Mouse (Mus musculus) heart, embryonic 16.5 days (tissue): Measurements from ENCODE around the gene Ntng1. TPM values are rescaled to one million over a fixed set of nuclear protein-coding genes. Genes with fewer than 3 reads are reported as not detected.
A peak's percentile ranks its signal among the peaks of the same experiment; 100 is the strongest.

Source experiments
- ATAC-seq: fragments of 200-750 bp; cut with Nextera tagmentation; replicated peaks from 2 replicates; pipeline ENCODE4 v1.8.0; 2017; ENCODE audit warnings: moderate number of reproducible peaks; ENCODE audit not compliant: insufficient read depth, low FRiP score; ENCODE audit errors: extremely low read depth
- H3K27ac ChIP-seq: fragments of 300-500 bp; sonication (generic); 2 replicates; pipeline ENCODE4 v1.5.1; 2014; ENCODE audit warnings: mild to moderate bottlenecking, low read length, control low read depth, moderate library complexity
- H3K27me3 ChIP-seq: fragments of 300-500 bp; sonication (generic); 2 replicates; pipeline ENCODE4 v1.6.1; 2014; ENCODE audit warnings: low read length, mixed read lengths; ENCODE audit not compliant: control insufficient read depth, insufficient read depth
- H3K36me3 ChIP-seq: fragments of 300-500 bp; sonication (generic); 2 replicates; pipeline ENCODE4 v1.6.1; 2014; ENCODE audit not compliant: control insufficient read depth, insufficient read depth
- H3K4me1 ChIP-seq: fragments of 300-500 bp; sonication (generic); 2 replicates; pipeline ENCODE4 v1.6.1; 2014; ENCODE audit warnings: low read length, mixed read lengths; ENCODE audit not compliant: control insufficient read depth, insufficient read depth
- H3K4me2 ChIP-seq: fragments of 300-500 bp; sonication (generic); 2 replicates; pipeline ENCODE4 v1.6.1; 2014; ENCODE audit warnings: low read depth, mild to moderate bottlenecking, control low read depth, low read length
- H3K4me3 ChIP-seq: fragments of 300-500 bp; sonication (generic); 2 replicates; pipeline ENCODE4 v1.5.1; 2014; ENCODE audit warnings: mild to moderate bottlenecking, control low read depth, low read length
- H3K9ac ChIP-seq: fragments of 300-500 bp; sonication (generic); 2 replicates; pipeline ENCODE4 v1.6.1; 2014; ENCODE audit warnings: low read length, control low read depth
- H3K9me3 ChIP-seq: fragments of 300-500 bp; sonication (generic); replicated peaks from 2 replicates; pipeline ENCODE4 v1.6.1; 2016; ENCODE audit warnings: low read length; ENCODE audit not compliant: control insufficient read depth
- WGBS: fragments of 180-500 bp; shearing (Covaris S2); extraction: QIAGEN DNeasy Blood & Tissue Kit; methylation state at CpG from one replicate; pipeline ENCODE4 v1.1.7; 2014; 5-methylcytosine and 5-hydroxymethylcytosine counted together
- polyA plus RNA-seq: library from polyadenylated mRNA; unstranded; fragments of >200 nt; fragmentation: Nextera tagmentation; extraction: Ambion mirVana; gene quantifications from 2 replicates; pipeline ENCODE4 v1.2.1, GENCODE M21; 2015

Gene Ntng1
- polyA plus RNA-seq, 1 experiment from 2014 or later = 0.20 TPM

DNA sequence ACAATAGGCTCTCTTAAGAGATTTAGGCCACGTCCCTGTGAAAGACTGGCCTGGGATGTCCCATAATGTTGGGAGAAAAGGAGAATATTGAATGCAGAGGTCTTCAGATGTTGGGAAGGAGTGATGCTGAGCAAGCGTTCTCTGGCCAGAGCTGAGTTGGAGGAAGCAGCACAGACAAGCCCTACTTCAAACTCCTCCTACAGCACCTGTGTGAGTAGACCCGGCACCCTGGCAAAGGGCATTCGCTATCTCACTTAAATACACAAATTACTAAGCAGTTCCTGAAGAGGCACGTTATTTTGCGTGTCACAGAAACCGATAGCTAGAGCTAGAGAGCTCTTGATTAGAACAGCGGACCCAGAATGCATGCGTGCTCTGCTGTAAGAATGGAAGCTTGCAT is 10.7 kb downstream of the Ntng1 start:
- H3K4me2 ChIP-seq = no peak overlapping the region
- no peaks in the 10 kb centered on the region for H3K4me1 ChIP-seq
- H3K27me3 ChIP-seq = no peaks in the 10 kb centered on the region
- H3K27ac ChIP-seq = no peak overlapping the region
- no peak overlapping the region for H3K4me3 ChIP-seq
- 70% methylated on average over 9 of the region's 9 CpGs for WGBS
- ATAC-seq = no peak
- H3K9ac ChIP-seq = no peak overlapping the region
- H3K9me3 ChIP-seq = no peaks in the 10 kb centered on the region
- H3K36me3 ChIP-seq = no peaks in the 10 kb centered on the region

DNA sequence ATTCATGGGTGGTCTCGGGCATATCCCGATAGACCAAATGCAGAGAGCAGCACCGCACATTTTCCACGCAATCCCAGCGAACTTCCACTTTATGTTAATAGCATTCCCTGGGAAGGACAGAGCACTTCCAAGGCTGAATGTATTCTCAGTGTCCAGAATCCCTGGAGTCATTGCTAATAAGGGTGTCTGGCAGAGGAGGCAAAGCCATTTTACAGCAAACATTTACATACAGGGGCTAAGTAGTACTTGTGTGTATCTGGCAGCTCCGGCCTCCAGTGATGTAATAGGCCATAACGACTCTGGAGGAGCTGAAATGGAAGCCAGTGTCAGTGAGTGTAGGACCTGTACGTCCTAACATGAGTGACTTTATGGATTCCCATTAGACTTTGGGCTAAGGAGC is 11.5 kb downstream of the Ntng1 start:
- H3K9ac ChIP-seq = no peak overlapping the region
- no peak overlapping the region for H3K4me2 ChIP-seq
- WGBS = 81% methylated on average over 8 of the region's 8 CpGs
- H3K36me3 ChIP-seq = no peaks in the 10 kb centered on the region
- H3K9me3 ChIP-seq = no peaks in the 10 kb centered on the region
- no peaks in the 10 kb centered on the region for H3K27me3 ChIP-seq
- no peak overlapping the region for H3K4me3 ChIP-seq
- no peaks in the 10 kb centered on the region for H3K4me1 ChIP-seq
- H3K27ac ChIP-seq = no peak overlapping the region
- ATAC-seq = no peak

DNA sequence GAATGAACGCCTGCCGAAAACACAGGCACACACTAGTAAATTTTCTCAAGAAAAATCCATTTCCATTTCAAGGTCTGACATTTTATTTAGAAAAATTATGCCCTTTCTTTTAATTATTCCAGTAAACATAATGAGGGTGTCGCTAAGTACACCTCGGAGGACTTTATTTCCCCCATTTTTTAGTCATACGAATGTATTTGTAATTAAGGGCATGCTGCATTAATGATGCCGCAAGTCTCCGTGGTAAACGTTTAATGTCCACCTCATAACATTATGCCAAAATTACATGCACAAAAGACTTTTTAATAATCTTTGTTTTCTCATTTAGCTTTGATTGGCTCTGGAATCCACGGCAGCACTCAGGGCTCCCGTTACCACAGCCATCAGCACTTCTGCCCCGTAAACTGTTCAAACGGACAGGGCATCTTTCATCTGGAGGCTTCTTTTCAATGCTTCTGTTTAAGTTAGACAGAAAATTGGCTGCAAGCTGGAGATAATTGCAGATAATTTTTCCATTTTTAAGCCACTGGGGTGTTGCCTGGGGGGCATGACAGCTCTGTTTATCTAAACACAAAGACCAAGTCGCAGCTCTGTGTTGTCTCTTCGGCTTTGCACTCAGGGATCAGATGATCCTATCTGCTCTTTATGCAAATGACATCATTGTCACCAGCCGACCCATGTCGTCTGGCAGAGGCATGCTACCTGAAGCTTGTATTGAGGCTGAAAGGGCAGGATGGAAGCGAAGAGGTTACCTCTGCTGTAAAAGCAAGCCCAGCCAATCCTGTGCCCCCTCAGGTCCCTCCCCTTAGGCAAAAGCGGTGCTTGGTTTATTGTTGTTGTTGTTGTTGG is 12.5 kb downstream of the Ntng1 start:
- H3K9ac ChIP-seq = no peak overlapping the region
- 53% methylated on average over 18 of the region's 18 CpGs for WGBS
- H3K27ac ChIP-seq = no peak overlapping the region
- H3K9me3 ChIP-seq = no peaks in the 10 kb centered on the region
- H3K4me2 ChIP-seq = peak overlapping the region; percentile 18; the same call in 1 of the 2 replicates
- H3K4me3 ChIP-seq = no peak overlapping the region
- no peak for ATAC-seq
- H3K4me1 ChIP-seq = no peaks in the 10 kb centered on the region
- no peaks in the 10 kb centered on the region for H3K27me3 ChIP-seq
- H3K36me3 ChIP-seq = no peaks in the 10 kb centered on the region

DNA sequence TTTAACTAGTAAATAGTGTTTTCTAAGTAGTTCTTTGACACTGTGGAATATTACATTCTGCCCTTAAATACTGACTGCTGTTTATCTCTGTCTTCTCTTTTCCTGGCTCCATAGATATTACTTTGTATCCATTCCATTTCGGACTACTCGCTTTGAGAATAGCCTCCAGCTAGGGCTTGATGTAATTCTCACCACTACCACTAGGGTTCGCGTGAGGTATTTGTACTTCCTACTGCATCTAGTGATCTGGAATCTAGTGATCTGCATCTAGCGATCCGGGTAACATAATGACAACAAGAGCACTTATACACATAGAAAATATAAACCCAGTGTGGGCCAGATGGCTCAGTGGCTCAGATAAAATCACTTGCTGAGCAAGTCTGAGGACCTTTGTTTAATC is 14.2 kb downstream of the Ntng1 start:
- Histone ChIP-seq H3K27me3 (no peaks in the 10 kb centered on the region), H3K4me1 (no peaks in the 10 kb centered on the region), H3K36me3 (no peaks in the 10 kb centered on the region), H3K4me2 (no peak overlapping the region), H3K9ac (no peak overlapping the region), H3K27ac (no peak overlapping the region), H3K4me3 (no peak overlapping the region), H3K9me3 (no peaks in the 10 kb centered on the region)
- WGBS = 54% methylated on average over 6 of the region's 6 CpGs
- no peak for ATAC-seq

DNA sequence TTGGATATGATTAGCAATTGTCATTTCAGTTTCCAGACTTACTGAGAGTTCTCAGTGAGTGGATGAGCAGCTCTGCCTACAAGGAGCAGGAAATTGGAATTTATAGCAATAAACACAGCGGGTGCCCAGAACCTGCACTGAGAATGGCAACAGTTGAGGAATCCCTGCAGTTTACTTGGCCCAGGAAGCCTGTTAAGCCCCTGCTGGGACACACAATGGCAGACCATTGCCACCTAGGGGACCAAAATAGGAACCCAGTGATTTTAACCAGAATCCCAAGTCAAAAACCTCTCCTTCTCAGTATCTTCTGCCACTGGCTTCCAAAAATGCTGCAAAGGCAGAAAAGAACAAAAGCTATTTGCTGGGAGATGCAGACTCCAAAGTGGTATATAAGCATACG is 37.8 kb downstream of the Ntng1 start:
- no peak for ATAC-seq
- no peak overlapping the region for H3K27ac ChIP-seq
- H3K27me3 ChIP-seq = no peaks in the 10 kb centered on the region
- no peak overlapping the region for H3K9ac ChIP-seq
- H3K4me3 ChIP-seq = no peak overlapping the region
- no peaks in the 10 kb centered on the region for H3K36me3 ChIP-seq
- WGBS = 34% methylated on average over 2 of the region's 2 CpGs
- no peaks in the 10 kb centered on the region for H3K9me3 ChIP-seq
- no peak overlapping the region for H3K4me2 ChIP-seq
- H3K4me1 ChIP-seq = no peaks in the 10 kb centered on the region

DNA sequence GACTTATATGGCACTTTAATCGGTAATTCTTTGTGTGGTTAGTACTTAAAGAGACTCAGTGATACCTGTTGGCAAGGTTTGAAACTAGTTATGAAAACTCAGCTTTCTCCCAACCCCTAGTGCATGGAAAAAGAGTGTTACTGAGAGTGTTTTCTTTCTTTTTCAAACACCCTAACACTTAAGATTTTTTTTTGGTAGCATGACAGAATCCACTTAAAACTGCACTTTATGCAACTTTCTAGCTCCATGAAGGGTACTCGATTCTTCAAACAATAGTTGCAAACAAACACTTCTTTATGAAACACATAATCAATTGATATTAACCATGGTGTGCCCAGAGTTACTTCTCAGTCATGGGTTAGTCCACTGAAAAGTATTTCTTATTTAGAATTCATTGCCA is 49.4 kb downstream of the Ntng1 start:
- H3K4me2 ChIP-seq = no peak overlapping the region
- H3K4me3 ChIP-seq = no peak overlapping the region
- H3K27ac ChIP-seq = no peak overlapping the region
- no peaks in the 10 kb centered on the region for H3K9me3 ChIP-seq
- ATAC-seq = no peak
- no peak overlapping the region for H3K9ac ChIP-seq
- H3K36me3 ChIP-seq = no peaks in the 10 kb centered on the region
- no peaks in the 10 kb centered on the region for H3K4me1 ChIP-seq
- no peaks in the 10 kb centered on the region for H3K27me3 ChIP-seq
- WGBS = 66% methylated on average over 2 of the region's 2 CpGs

DNA sequence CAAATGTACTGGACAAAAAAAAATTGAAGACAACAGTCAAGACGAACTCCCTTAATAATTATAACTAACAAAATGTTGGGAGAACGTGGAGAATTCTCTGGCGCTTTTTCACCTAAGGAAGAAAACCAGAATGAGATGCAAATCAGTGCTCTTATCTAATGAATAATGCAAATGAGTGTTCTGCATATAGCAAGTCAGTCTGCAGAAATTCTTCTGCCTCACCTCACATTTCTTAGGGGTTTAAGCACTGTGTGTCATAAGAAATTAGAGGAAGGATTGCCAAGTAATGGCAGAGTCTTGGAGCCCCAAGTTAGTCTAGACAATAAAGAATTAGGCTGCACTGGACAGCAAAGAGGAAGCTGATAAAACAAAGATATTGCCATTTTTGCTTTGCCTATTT is 49.8 kb downstream of the Ntng1 start:
- no peak overlapping the region for H3K27ac ChIP-seq
- no peaks in the 10 kb centered on the region for H3K4me1 ChIP-seq
- H3K27me3 ChIP-seq = no peaks in the 10 kb centered on the region
- no peaks in the 10 kb centered on the region for H3K36me3 ChIP-seq
- no peak for ATAC-seq
- no peak overlapping the region for H3K4me3 ChIP-seq
- H3K9ac ChIP-seq = no peak overlapping the region
- H3K4me2 ChIP-seq = no peak overlapping the region
- H3K9me3 ChIP-seq = no peaks in the 10 kb centered on the region
- 60% methylated on average over 3 of the region's 3 CpGs for WGBS

DNA sequence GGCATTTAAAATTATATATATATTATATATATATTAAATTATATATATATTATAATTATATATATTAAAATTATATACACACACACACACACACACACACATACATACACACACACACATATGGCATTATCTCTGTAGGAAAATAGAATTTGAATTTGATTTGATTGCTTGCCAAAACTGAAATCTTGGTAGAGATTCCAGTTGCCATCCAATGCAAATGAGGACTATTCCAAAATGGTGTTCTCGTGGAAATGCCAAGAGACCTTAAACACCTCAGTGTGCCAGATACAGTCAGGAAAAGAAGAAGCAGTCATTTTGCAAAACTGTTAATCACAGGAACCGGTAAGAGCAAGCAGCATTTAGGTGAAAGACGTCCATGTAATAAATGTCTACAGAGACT is 51.3 kb downstream of the Ntng1 start:
- WGBS = 81% methylated on average over 3 of the region's 3 CpGs
- Histone ChIP-seq H3K36me3 (no peaks in the 10 kb centered on the region), H3K9me3 (no peaks in the 10 kb centered on the region), H3K4me3 (no peak overlapping the region), H3K27me3 (no peaks in the 10 kb centered on the region), H3K4me2 (no peak overlapping the region), H3K4me1 (no peaks in the 10 kb centered on the region), H3K9ac (no peak overlapping the region), H3K27ac (no peak overlapping the region)
- no peak for ATAC-seq

DNA sequence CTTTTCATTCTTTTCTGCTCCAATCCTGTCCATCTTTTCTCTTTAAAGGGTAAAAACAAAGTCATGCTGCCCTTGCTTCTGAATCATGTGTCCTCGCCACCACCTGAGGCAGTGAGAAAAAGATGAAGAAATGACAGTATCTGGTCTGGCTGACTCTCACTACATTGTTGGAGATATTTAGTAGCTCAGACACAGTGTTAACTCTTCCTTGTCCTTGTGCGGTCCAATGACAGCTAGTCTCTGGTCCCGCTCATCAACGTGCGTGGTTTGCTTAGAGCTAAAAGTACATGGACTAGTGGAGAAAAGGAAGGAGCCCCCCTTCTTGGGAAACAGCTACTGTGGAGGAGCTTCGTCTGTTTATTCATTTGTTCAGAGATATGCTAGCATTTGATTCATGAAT is 56.6 kb downstream of the Ntng1 start:
- Histone ChIP-seq H3K4me1 (no peaks in the 10 kb centered on the region), H3K4me2 (no peak overlapping the region), H3K27me3 (no peaks in the 10 kb centered on the region), H3K9me3 (no peaks in the 10 kb centered on the region), H3K27ac (no peak overlapping the region), H3K36me3 (no peaks in the 10 kb centered on the region), H3K4me3 (no peak overlapping the region), H3K9ac (no peak overlapping the region)
- WGBS = 72% methylated on average over 6 of the region's 6 CpGs
- no peak for ATAC-seq
